Mouse (Mus musculus) forelimb bud, embryonic 11.5 days (tissue): ENCODE measurements around the gene Rbm17.
"Not testable (repeated sequence)": the region's sequence is repeated elsewhere in the genome, so short reads cannot be mapped to it uniquely, and the experiment has no call there.

Experiments used
- DNase-seq: peaks from one replicate; pipeline ENCODE4 v3.0.0-alpha.2; 2012; ENCODE audit warnings: low read depth, low spot score

The Rbm17 gene

DNA sequence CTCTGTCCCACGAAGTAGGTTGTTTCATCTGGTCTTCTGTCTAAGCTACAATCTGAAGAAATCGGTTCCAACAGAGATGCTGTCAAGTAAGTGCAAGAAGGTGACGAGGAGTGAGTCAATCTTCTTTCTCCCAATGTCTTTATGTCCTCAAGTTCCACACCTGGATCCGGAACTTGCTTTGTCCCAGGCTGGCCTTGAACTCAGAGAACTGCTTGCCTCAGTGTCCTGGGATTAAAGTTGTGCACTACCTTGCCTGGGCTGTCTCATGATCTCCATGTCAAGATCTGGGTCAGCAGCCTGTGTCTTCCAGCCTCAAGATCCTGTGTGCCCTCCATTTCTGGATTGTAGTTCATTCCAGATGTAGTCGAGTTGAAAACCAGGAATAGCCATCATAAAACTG lies at the start of gene Rbm17:
Gene Rbm17 (minus strand): TSS at position 101 of the 400 bp plus-strand sequence.
- no peak for DNase-seq

DNA sequence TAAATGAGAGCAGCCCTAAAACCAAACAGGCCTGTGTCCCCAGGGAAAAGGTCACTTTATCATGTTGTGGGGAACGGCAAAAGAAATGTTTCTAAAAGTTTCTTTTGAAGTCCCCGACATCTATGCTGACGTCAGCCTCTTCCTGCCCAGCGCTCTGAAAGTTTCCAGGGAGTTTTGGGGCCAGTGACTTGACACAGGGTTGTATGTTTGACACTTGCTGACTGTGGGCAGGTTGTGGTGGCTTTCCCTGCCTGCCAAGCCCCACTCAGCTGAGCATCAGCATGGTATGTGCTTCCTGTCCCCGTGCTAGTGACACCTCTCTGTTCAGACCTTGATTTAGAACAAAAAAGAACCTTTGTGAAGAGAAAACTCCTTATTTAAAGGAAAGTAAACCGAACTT lies 49.4 kb upstream of the Rbm17 start:
- DNase-seq = no peak

DNA sequence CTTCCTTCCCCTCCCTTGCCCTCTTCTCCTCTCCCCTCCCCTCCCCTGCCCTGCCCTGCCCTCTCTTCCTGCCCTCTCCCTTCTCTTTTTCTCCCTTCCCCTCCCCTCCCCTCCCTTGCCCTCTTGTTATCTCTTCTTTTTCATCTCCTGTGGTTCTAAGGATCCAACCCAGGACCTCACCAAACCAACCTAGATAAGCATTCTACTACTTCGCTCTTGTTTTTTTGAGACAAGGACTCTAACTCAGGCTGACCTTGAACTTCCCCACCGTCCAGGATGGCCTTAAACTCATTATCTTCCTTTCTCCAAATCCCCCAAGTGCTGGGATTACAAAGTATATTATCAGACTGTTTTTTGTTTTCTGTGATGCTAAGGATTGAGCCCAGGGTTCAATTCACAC lies 48.8 kb upstream of the Rbm17 start:
- DNase-seq = no peak

DNA sequence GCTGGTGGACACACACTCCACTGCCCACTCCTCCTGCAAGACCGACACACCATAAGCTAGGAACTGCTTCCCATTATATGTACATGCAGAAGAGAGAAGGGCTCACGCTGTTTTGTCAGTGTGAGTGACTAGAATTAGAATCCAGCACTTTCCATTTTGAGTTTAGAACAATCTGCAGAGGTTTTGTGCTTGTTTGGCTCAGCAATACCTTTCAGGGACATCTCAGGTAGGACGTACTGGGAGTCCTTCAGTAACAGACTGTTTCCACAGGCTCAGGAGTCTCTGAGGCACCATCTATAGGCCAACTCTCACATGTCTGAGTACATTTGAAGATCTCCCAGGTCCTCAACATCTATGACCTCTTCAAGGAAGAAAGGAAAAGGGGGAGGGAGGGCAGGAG lies 48.2 kb upstream of the Rbm17 start:
- no peak for DNase-seq

DNA sequence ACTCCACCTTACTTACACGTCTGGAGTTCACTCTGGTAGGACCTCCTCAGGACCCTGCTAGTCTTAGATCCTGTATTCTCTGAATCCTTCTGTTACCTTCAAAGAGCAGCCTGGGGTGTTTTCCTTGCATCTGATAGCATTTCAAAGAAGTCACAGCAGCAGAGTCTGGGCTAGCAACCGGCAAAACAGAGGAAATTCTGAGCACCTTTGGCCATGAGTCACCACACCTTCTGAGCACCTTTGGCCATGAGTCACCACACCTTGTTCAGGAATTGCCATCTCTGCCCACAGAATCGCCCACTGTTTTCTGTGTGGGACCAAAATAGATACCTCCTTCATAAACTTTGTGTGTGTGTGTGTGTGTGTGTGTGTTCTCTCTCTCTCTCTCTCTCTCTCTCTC lies 47.5 kb upstream of the Rbm17 start:
- no peak for DNase-seq

DNA sequence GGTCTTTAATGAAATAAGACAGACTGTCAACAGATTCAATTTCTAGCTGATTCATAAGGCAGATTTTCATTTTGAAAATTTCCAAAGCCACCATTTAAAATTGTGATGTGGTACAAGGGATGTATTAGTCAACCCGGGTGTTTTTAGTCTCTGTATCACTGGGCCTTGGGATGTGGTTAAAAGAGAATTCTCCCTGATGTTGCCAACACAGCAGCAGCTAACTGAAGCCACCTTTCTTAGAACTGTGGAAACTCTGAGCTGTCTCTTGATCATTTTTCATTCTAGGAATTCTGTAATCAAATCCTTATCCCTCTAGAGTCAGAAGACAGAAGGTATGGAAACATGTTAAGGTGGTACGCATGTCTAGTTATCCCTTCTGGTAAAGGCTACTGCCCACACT lies 41.3 kb upstream of the Rbm17 start:
- no peak for DNase-seq

DNA sequence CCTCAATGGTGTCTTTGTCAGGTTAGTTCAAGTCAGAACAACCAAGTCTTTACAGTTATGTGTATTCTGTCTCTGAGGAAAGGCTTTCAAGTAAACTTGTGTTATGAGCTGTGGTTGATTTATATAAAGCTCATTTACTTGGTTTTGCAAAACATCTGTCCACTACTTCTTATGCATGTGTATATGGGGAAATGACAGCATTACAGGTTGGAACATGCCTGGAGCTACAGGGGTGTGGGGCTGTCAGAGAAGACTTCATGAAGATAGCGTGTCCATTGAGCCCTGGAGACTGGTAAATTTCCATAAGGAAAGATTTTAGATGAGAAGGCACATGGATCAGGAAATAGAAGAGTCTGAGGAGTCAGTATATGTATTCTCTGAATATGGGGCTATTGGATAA lies 40.1 kb upstream of the Rbm17 start:
- no peak for DNase-seq

DNA sequence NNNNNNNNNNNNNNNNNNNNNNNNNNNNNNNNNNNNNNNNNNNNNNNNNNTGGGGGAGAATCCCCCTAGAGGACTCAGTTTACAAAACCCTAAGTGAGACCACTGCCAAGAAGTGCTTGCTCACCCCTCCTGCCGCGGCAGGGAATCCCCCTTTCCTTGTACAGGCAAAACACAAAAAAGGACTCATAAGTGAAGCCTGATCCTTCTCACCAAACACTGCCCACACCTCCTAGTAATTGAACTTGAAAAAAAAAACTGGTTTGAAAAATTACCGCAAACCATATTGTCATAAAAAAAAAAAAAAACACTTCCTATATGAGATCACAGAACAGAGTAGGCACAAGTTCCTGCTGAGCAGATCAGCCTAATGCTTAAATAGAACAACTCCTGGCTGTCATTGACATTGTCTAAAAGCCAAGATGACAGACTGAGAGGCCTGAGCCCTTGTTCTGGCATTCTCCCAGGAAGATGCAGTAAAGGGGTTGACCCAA lies 38.5 kb upstream of the Rbm17 start, which contains the start of gene Il2ra:
Gene Il2ra (plus strand): TSS at position 357 of the 491 bp plus-strand sequence.
- no peak for DNase-seq

DNA sequence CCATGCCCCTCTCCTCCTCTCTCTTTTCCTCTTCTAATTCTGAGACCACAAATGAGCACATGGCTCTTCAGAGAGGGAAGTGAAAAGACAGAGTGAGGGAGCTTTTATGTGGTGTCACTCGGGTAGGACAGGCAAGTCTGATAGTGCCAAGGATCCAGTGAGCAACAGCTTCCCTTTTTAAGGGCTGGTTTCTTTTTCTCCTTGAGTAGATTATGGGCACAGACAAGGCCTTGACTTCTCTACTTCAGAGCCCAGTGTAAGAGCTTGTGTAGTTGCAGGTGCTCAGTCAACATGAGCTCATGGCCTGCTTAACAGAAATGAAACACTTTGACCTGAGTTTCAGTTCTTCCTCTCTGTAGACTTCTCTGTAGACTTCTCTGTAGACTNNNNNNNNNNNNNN lies 33.2 kb upstream of the Rbm17 start:
- DNase-seq = no peak

DNA sequence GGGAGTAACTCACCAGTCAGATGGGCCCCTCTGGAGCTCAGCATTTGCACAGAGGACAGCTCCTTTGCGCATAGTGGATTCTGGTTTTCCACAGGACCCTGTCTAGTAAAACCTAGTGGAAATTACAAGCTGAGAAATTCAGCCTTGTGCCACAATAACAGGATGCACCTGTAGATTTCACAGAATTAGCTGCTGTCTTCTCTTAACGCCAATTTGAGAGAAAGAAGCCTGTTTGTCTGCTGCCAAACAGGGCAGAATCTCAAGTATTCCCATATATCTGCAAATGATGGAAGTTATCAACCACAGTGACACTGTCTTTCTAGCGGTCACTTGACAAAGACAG lies 32.2 kb upstream of the Rbm17 start:
- DNase-seq = no peak

DNA sequence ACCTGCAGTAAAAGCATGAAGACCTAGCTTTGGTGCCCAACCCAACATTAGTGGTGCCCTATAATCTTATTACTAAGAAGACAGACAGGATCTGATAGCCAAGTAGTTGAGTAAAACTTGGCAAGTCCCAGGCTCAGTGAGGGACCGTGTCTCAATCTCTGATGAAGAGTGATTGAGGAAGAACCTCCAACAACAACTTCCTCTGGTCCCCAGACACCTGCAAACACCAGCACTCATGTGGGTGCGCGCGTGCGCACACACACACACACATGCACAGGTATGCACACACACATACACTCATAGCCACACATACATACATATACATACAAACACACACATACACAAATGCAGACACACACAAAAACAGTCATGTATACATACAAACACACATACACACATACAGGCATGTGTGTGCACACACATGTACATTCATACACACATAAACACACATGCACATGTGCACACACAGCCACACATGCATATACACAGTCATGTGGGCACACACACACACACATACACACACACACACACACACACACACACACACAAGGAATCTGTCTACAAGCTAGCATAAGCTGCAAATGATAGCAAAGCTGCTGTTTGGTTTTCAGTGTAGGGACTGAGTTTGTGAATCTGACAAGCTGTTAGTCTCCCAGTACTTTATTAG lies 31.7 kb upstream of the Rbm17 start:
- no peak for DNase-seq

DNA sequence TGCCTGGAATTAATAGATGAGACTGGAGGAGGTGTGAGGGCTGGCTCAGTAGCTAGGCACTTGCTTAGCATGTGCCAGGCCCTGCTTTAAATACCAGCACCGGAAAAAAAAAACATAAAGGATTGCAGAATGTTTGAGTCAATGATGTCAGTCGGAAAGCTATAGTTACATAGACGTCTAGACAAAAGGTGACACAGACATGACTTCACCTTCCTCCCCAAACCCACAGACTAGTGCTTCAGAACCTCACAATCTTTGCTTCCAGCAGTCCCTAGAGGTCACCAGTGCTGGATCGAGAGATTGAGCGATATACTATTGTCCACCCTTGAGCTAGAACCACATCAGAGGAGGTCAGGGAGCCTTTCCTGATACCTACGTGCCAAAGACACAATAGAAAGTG lies 31.1 kb upstream of the Rbm17 start:
- no peak for DNase-seq

DNA sequence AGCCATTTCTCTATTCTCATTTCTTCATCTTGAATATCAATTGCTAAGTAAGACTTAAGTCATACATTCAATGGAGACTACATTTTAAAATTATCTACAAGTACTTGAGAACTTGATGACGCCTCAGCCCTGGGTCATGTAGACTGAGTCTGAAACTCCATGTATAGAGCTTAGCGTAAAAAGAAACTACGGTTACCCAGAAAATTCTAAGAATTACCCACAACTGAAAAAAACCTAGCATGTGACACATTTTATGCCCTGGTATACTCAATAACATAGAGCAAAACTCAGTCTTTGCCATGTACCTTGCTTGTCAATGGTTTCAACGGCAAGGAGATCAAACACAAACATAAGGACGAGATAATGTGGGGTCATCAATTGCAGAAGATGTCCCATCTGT lies 21.9 kb upstream of the Rbm17 start, which contains the start of gene Gm17490:
Gene Gm17490 (minus strand): TSS at position 375 of the 400 bp plus-strand sequence.
- no peak for DNase-seq

DNA sequence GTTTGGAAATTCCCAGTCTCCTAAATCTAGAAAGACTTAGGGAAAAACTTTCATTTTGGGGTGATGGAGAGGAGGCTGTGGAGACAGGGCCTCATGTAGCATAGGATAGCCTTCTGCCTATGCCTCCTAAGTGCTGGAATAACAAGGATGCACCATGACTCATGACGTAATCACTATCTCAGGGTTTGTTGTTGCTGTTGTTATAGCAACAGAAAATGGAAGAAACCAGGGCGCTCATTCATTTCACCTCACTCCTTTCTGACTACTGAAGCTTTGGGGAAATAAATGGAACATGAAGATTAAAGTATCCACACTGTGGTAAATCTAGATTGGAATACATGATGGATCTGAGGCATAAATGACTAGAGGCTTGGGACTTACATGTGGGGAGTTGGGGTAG lies 19.8 kb upstream of the Rbm17 start:
- no peak for DNase-seq

DNA sequence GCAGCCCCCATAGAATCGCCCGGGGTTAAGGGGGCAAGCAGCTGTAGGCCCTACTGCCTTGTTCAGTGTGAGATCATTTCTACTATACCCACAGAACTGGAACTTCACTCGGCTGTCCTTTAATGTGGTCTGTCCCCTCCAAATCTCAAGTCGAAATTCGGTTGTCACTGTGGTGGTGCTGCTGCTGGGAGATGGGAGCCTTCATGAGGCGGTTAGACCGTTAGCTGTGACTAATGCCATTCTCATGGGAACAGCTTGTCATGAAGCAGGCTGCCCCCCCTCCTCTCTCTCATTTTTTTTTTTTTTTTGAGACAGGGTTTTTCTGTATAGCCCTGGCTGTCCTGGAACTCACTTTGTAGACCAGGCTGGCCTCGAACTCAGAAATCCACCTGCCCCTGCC lies 19.2 kb upstream of the Rbm17 start:
- no peak for DNase-seq

DNA sequence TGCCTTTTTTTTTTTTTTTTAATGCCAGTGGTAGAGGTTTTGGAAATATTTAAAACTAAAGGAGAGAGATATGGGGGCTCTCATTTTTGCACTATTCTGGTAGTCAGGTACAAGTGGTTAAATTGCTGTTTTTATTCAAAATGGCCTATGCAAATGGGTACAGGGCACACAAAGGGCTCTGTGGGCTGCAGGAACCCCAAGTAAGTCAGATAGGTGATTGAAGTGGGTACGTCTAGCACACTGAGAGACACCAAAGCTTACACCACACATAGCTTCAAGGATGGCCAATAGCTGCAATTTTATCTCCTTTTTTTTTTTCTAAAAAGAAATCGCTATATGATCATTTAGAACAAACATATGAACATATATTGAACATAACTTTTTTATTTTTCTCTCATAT lies 15.6 kb upstream of the Rbm17 start:
- no peak for DNase-seq

DNA sequence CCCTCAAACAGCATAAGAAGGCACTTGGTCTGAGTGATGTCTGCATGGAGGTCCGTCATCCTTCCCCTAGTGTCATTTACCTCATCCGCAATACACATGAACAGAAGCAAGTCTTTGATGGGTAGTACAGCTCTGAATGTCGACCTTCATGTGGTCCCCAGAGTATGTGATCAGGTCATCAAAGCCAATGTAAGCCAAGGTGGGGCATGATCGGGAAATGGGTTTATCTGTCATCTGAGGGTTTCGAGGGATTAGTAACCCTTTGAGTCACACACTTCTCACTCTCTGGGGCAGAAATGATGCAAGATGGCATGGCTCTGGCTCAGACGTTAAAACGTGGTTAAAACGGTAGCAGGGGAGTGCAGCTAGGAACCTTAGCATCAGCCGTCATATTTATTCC lies 12.9 kb upstream of the Rbm17 start:
- no peak for DNase-seq

DNA sequence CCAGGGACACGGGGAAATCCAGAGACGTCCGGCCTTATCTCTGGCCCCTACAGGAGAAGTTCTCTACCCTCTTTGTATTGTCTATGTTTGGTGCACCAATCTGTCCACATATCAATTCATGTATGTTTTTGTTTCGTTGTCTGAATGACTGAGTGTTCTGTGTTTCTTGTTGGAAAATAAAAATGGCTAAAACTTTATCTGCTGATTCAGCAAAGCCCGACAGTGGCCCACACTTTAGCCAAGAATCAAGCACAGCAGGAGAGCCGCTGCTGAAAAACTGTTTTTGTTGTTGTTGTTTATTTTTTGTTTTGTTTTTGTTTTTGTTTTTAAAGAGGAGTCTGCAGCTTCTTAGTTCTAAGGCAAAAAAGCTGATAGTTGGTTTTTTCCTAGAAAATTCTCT lies 9.0 kb upstream of the Rbm17 start:
- not testable (repeated sequence) for DNase-seq

DNA sequence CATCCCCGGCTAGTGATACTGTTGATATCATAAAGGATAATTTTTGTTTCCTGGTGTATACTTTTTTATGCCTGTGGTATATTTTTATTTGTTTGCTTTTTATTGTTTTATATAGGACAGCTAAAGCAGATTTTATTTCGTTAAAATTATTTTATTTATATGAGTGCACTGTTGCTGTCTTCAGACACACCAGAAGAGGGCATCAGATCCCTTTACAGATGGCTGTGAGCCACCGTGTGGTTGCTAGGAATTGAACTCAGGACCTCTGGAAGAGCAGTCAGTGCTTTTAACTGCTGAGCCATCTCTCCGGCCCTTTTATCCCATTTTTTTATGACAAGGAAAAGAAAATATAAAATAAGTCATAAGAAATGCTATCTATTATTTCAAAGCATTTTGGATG lies 2.8 kb upstream of the Rbm17 start:
- not testable (repeated sequence) for DNase-seq

DNA sequence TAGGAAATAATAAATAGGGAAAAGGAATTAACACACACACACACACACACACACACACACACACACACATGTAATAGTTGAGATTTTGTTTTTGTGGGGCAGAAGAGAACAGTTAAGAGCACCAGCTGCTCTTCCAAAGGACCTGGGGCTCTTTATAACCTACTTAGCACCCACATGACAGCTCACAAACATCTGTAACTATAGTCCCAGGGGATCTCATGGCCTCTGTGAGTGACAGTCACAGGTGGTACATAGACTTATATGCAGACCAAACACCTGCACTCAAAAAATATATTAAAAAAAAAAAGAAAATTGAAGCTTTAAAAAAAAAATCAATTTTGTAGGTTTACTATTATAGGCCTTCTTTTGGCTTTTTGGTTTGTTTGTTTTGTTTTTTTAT lies 958 bp upstream of the Rbm17 start:
- no peak for DNase-seq

DNA sequence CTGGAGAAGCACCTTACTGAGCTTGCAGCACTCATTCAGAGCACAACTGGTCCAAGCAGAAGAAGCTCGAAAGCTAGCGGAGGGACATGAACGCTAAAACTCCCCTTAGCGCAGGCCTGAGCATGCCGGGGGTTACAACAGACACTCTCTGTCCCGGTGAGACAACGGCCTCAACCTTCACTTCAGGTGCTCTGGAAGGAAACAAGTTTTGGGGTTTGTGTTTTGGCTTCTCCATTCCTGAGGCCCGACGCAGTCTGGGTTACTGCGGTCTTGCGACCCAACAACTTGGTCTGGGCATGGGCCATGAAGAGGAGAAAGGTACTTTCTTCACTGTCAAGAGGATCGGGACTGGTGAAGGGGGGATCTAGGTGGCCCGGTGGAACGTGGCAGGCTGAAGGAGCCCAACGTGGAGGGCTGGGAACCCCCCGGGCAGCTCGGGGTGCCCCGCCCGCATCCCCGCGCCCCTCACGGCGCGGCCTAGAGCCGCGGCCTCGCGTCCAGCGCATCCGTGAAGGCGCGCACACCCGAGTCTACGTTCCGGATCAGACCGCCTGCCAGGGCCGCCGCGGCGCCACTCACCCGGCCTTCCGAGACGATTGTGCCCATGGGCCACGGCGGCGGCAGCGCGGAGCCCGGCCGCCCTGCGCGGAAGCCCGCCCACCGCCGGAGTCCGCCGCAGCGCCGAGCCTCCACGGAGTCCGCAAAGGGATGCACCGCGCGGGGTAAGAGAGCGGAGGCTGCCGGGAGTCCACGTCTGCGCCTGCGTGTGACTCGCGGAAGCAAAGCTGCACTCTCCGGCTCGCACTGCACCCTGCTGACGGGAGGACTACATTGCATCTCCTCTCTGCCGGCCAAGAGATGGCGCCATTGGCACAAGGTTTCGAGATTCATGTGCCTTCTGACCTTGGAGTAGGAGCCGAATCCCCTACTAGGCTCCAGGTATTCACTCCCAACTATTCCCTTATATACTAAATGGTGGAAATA lies 1.2 kb downstream of the Rbm17 start:
- DNase-seq = peak; percentile 95

DNA sequence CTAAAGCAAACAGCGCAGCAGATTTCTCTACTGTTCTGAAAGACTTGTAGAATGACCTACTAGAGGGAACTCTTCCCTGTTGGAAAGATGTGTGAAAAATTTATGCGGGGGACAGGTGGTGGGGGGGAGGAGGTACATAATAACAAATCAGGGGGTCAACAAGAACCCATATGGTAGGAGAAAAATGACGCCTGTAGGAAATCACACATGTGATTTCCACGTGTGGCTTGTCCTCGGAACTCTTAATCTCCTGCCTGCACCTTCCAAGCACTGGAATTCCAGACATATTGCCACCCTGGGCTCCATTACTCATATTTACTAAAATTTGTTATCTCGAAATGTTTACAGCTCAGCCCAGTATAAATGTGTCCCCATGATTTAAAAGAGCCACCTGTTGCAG lies 2.2 kb downstream of the Rbm17 start:
- no peak for DNase-seq

DNA sequence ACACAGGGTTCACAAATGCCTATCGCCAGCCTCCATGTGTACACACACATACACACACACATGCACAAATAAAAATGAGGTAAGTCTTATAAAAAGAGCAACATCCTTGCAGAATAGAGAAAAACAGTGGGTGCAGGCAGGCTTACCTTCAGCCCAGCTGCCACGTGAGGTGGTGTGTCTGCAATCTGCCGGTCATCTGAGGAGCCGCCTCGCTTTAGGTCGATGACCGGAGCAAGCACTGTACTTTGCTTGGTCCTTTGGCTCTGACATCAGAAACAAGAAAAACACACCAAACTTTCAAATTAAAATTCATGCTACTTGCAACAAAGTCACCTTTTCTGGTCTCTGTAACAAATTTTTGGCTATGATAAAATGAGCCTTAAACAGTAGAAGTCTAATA lies 6.0 kb downstream of the Rbm17 start:
- DNase-seq = no peak
